Mouse (Mus musculus) kidney, embryonic 15.5 days (tissue): ENCODE measurements at regions not wholly inside any gene's neighbourhood (a gene's known extent, or its start where the extent isn't known, plus 50 kb on each side); places are given as distances from the start of the nearest gene placed in this dataset.

Source experiments
- ATAC-seq: fragments of 200-750 bp; cut with Nextera tagmentation; replicated peaks from 2 replicates; pipeline ENCODE4 v1.8.0; 2017; ENCODE audit warnings: moderate TSS enrichment; ENCODE audit not compliant: low FRiP score
- H3K27ac ChIP-seq: fragments of 300-500 bp; sonication (generic); 2 replicates; pipeline ENCODE4 v1.5.1; 2015; ENCODE audit warnings: mild to moderate bottlenecking, inconsistent platforms
- H3K27me3 ChIP-seq: fragments of 300-500 bp; sonication (generic); 2 replicates; pipeline ENCODE4 v1.6.1; 2015; ENCODE audit warnings: inconsistent platforms
- H3K36me3 ChIP-seq: fragments of 300-500 bp; sonication (generic); 2 replicates; pipeline ENCODE4 v1.6.1; 2015; ENCODE audit warnings: inconsistent platforms
- H3K4me1 ChIP-seq: fragments of 300-500 bp; sonication (generic); 2 replicates; pipeline ENCODE4 v1.6.1; 2015; ENCODE audit warnings: inconsistent platforms
- H3K4me2 ChIP-seq: fragments of 300-500 bp; sonication (generic); 2 replicates; pipeline ENCODE4 v1.6.1; 2015; ENCODE audit warnings: moderate library complexity, mild to moderate bottlenecking, inconsistent platforms
- H3K4me3 ChIP-seq: fragments of 300-500 bp; sonication (generic); replicated peaks from 2 replicates; pipeline ENCODE4 v1.5.1; 2015; ENCODE audit warnings: mild to moderate bottlenecking, inconsistent platforms
- H3K9ac ChIP-seq: fragments of 300-500 bp; sonication (generic); 2 replicates; pipeline ENCODE4 v1.6.1; 2015; ENCODE audit warnings: mild to moderate bottlenecking, inconsistent platforms
- H3K9me3 ChIP-seq: fragments of 300-500 bp; sonication (generic); replicated peaks from 2 replicates; pipeline ENCODE4 v1.6.1; 2016; ENCODE audit warnings: inconsistent platforms
- WGBS: fragments of 180-500 bp; shearing (Covaris S2); methylation state at CpG from one replicate; pipeline ENCODE4 v1.1.7; 2015; ENCODE audit warnings: mixed read lengths; 5-methylcytosine and 5-hydroxymethylcytosine counted together

DNA sequence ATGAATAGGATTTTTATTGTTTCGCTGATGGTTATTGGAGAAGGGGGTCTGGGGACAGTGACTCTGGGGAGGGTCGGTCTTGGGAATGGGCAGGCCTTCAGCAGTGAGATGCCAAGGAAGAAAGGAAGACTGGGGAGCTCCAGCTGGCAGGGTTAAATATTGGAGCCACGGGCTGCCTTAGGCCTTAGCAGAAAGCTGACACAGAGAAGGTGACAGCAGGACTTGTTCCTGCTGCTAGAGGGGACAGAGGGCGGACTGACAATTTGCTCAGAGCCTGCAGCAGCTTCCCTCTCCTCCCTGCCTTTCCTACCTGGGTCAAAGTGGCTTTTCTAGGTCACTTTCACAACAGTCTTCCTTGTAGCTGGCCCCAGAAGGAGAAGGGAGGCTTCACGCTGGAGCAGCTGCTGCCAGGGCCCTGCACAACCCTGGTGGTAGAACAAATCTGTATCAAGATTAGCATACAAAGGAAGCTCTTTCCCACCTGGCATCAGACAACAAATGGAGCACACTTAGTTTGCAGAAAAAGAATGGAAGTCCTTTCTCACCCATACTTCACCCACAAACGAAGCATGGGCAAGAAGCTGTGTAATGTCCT, 130.2 kb downstream of the Gadd45g start:
- peaks cover 46% of the 10 kb centered on the region for H3K4me1 ChIP-seq
- WGBS, result 63% methylated on average over 6 of the region's 6 CpGs
- H3K9me3 ChIP-seq, result no peaks in the 10 kb centered on the region; the same call in 1 of the 2 replicates
- ATAC-seq, result no peak
- no peak overlapping the region for H3K9ac ChIP-seq
- H3K27ac ChIP-seq, result peak overlapping the region; percentile 84
- no peak overlapping the region for H3K4me2 ChIP-seq
- H3K36me3 ChIP-seq, result no peaks in the 10 kb centered on the region
- H3K4me3 ChIP-seq, result no peak overlapping the region
- H3K27me3 ChIP-seq, result no peaks in the 10 kb centered on the region

DNA sequence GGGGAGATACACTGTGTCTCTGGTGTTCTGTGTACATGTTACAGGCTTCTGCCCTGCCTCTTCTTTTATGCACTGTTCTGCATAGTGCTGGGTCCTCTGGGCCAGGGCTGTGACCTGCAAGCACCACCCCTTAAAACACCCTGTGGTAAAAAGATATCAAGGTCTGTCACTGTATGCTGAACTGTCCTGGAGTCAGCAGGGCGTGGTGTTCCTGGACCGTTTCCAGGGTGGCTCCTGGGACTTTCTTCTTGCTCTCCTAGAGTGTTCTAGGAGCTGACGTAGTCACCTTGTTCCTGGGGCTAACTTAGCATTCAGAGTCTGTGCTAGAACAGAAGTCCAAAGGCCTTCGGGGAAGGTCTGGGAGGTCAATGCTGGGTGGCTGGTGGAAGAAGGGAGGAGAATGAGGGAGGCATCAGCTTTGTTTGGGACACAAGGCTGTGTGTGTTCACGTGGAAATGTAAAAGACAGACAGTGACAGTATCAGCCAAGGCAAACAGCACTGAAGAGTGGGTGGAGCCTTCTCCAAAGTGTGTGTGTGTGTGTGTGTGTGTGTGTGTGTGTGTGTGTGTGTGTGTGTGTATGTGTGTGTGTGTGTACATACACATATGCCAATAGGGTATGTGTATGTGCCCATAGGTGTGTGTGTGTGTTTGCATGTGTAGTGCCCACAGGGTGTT, 133.0 kb downstream of the Gadd45g start:
- 65% methylated on average over 5 of the region's 5 CpGs for WGBS
- H3K9ac ChIP-seq, result no peak overlapping the region
- no peaks in the 10 kb centered on the region; the same call in 1 of the 2 replicates for H3K9me3 ChIP-seq
- H3K4me3 ChIP-seq, result no peak overlapping the region
- H3K27me3 ChIP-seq, result no peaks in the 10 kb centered on the region
- no peak overlapping the region for H3K27ac ChIP-seq
- no peaks in the 10 kb centered on the region for H3K36me3 ChIP-seq
- no peak overlapping the region for H3K4me2 ChIP-seq
- H3K4me1 ChIP-seq, result peaks cover 27% of the 10 kb centered on the region
- ATAC-seq, result no peak

DNA sequence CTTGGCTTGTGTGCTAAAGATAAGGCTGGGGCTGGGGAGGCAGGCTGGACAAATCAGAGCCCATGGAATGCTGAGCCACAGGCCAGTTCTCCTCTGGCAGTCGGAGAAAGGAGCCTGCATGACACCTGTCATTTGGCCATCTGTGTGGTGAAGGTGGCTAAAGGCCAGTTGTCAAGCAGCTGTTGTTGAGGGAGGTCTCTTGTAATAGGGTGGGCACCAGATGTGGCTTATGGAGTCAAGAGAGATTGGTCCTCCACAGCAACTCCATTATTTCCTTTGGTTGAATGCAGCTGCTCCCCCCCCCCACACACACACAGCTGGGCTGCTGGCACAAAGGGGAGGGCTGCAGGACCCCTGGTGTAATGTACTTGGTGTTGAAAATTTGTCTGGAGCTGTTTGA, 133.9 kb downstream of the Gadd45g start:
- Histone ChIP-seq H3K36me3 (no peaks in the 10 kb centered on the region), H3K4me2 (no peak overlapping the region), H3K9ac (no peak overlapping the region), H3K4me3 (no peak overlapping the region), H3K27ac (no peak overlapping the region), H3K27me3 (no peaks in the 10 kb centered on the region), H3K9me3 (no peaks in the 10 kb centered on the region; the same call in 1 of the 2 replicates), H3K4me1 (peaks cover 18% of the 10 kb centered on the region)
- ATAC-seq, result no peak
- WGBS, result 50% methylated on average over 1 of the region's 1 CpGs

DNA sequence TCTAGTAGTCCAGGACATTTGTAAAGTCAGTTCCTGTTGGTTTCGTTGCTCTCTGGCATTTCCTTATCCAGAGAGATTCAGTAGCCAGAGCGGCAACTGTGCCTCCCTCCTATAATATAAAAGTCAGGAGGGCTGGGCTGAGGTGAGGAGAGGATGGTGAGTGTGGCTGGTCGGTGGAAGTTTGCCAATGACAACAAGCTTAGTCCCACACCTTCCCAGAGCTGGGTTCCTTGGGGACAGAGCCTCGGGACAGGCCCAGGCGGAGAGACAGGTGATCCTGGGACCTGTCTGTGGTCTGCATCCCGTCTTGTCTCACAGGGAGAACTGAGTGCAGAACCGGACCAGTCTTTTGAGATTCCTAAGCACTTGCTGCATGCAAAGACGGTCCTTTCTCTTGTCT, 136.5 kb downstream of the Gadd45g start:
- Histone ChIP-seq H3K9me3 (no peaks in the 10 kb centered on the region), H3K4me3 (no peak overlapping the region), H3K36me3 (no peaks in the 10 kb centered on the region), H3K27ac (no peak overlapping the region), H3K4me2 (no peak overlapping the region), H3K27me3 (no peaks in the 10 kb centered on the region), H3K4me1 (no peaks in the 10 kb centered on the region), H3K9ac (no peak overlapping the region)
- WGBS, result 75% methylated on average over 8 of the region's 8 CpGs
- ATAC-seq, result no peak

DNA sequence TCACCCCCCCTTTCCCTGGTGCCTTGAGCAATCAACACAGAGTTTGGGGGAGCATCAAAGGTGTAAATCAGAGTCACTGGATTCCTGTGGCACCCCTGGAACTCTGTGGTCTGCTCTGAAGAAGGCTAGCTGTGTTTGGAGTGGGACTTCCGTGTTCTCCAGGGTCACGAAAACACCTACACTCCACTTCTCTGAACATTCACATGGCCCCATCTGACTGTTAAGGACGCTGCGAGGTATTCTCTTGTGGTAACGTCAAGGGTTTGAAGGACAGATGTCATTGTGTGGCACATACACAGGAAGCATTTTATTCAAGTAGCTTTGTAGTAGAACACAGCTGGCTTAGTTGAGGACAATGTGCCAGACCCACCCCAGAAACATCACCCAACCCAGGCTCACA, 137.1 kb downstream of the Gadd45g start:
- no peaks in the 10 kb centered on the region for H3K27me3 ChIP-seq
- no peak overlapping the region for H3K9ac ChIP-seq
- WGBS, result 90% methylated on average over 5 of the region's 5 CpGs
- no peak overlapping the region for H3K27ac ChIP-seq
- no peak overlapping the region for H3K4me3 ChIP-seq
- ATAC-seq, result no peak
- H3K4me1 ChIP-seq, result no peaks in the 10 kb centered on the region
- no peaks in the 10 kb centered on the region for H3K36me3 ChIP-seq
- H3K9me3 ChIP-seq, result no peaks in the 10 kb centered on the region
- H3K4me2 ChIP-seq, result no peak overlapping the region

DNA sequence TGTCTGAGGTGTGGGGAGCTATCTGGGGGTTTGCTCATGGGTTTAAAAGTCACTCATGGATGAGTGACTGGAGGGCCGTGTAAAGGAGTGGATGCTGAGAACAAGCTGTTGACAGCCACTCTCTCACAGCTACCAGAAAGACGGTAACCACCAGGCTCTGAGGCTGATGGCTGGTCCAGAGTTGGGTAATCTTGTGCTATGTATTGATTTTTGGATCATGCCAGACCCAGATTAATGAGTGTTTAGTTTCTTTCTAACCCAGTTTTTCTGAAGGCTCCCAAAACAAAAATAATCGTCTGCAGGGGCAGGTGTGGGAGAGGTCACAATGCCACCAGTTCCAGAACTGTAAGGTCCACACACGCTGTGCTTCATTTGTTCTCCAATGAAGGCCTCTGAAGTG, 144.9 kb downstream of the Gadd45g start:
- Histone ChIP-seq H3K27ac (no peak overlapping the region), H3K4me1 (no peaks in the 10 kb centered on the region), H3K36me3 (no peaks in the 10 kb centered on the region), H3K27me3 (no peaks in the 10 kb centered on the region), H3K9ac (no peak overlapping the region), H3K4me2 (no peak overlapping the region), H3K4me3 (no peak overlapping the region), H3K9me3 (no peaks in the 10 kb centered on the region)
- 74% methylated on average over 4 of the region's 4 CpGs for WGBS
- ATAC-seq, result no peak

DNA sequence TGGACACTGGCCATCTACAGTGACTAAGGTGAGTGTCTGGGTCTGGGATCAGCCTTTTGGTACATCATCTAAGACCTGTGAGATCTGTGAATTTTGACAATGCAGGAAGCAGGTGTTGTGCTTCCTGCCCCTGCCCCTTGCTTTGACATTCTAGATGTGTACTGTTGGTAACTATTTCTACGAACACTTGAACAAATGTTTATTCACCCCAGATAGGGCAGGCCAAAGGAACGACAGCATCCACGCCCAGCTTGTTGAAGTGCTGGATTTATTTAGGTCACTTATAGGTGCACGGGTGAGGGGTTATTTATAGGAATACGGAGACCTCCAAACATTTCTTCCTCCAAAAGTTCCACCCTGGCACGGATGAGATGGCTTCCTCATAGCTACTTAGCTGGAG, 146.4 kb downstream of the Gadd45g start:
- Histone ChIP-seq H3K4me1 (no peaks in the 10 kb centered on the region), H3K36me3 (no peaks in the 10 kb centered on the region), H3K4me2 (no peak overlapping the region), H3K27me3 (no peaks in the 10 kb centered on the region), H3K9ac (no peak overlapping the region), H3K4me3 (no peak overlapping the region), H3K9me3 (no peaks in the 10 kb centered on the region), H3K27ac (no peak overlapping the region)
- WGBS, result 54% methylated on average over 6 of the region's 6 CpGs
- ATAC-seq, result no peak

DNA sequence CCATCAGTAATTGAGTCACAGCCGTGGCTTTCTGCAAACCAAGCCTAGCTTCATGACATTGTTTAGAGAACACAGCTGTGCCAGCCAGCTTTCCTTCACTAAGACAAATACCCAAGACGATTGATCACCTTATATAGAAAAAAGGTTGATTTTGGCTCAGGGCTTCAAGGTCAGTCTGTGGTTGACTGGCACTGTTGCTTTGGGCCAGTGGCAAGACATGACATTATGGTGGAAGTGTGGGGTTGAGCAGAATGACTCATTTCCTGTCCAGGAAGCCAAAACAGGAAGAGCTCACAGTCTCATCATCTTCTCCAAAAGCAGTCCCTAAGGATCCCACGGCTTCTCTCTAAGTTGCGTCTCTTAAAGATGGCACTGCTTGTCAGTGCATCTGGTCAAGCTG, 149.7 kb downstream of the Gadd45g start:
- Histone ChIP-seq H3K36me3 (no peaks in the 10 kb centered on the region), H3K9ac (no peak overlapping the region), H3K27ac (no peak overlapping the region), H3K27me3 (no peaks in the 10 kb centered on the region), H3K4me2 (no peak overlapping the region), H3K4me1 (no peaks in the 10 kb centered on the region), H3K4me3 (no peak overlapping the region), H3K9me3 (no peaks in the 10 kb centered on the region)
- WGBS, result 74% methylated on average over 4 of the region's 4 CpGs
- ATAC-seq, result no peak

DNA sequence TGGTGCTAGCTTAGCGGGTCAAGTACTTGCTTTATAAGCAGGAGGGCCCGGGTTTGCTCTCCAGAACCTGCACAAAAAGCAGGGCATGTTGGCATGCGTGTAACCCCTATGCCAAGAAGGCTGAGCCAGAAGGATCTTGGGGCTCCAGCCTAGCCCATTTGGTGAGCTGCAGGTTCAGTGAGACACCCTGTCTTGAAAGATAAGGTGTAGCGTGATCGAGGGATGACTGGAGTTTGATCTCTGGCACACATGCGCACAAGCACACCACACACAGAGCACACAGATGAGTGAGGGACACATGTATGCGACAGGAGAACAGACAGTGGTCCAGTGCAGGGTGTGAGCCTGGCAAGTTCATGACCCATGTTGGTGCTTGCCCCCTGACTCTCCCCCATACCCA, 152.1 kb downstream of the Gadd45g start:
- no peaks in the 10 kb centered on the region for H3K36me3 ChIP-seq
- no peaks in the 10 kb centered on the region for H3K9me3 ChIP-seq
- H3K4me3 ChIP-seq, result no peak overlapping the region
- no peak overlapping the region for H3K27ac ChIP-seq
- ATAC-seq, result no peak
- 90% methylated on average over 7 of the region's 7 CpGs for WGBS
- no peaks in the 10 kb centered on the region for H3K4me1 ChIP-seq
- no peaks in the 10 kb centered on the region for H3K27me3 ChIP-seq
- no peak overlapping the region for H3K9ac ChIP-seq
- H3K4me2 ChIP-seq, result no peak overlapping the region

DNA sequence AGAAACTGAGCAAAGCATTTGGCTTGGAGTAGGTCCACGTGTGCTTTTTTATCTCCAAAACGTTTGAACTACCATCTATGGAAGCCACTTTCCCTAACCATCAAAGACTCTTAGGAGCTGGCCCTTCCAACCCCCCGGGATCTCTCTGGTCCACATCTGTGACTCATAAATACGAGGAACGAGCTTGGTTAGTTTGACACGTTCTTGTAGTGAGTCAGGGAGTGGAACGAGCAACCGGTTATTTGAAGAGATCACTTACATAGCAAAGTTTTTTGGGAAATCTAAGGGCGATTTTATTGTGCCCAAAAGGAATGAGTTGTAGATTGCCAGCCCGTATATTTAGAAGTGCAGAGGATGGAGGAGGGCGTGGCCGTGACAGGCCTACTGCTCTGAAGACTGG, 155.3 kb downstream of the Gadd45g start:
- Histone ChIP-seq H3K27me3 (no peaks in the 10 kb centered on the region), H3K9me3 (no peaks in the 10 kb centered on the region), H3K9ac (no peak overlapping the region), H3K4me1 (no peaks in the 10 kb centered on the region), H3K36me3 (no peaks in the 10 kb centered on the region), H3K4me2 (no peak overlapping the region), H3K27ac (no peak overlapping the region), H3K4me3 (no peak overlapping the region)
- ATAC-seq, result no peak
- 31% methylated on average over 12 of the region's 12 CpGs for WGBS

DNA sequence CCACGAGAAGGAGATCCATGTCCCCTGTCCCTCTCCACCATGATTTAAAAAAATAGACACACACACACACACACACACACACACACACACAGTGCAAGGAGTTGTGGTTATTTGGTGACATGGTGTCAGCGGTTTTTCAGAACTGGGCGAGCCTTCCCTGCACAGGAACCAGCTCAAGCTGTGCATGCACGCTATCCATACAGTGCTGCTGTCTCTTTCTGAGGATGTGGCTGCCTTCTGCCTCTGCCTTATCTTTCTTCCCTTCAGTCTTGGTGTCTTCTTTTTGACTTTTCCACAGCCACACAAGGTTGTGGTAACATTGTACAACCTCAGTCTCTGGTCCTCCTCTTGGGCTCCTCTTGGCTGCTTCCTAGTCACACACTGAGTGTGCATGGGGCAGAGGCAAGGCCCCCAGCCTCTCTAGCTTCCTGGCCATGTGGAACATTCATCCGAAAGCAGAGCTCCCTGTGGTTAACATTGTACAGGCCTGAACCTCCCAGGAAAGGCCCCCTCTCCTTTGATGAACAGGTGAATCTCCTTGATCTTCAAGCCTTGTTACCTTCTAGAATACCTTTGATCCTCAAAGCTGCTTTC, 157.6 kb downstream of the Gadd45g start:
- Histone ChIP-seq H3K9ac (no peak overlapping the region), H3K27ac (no peak overlapping the region), H3K4me2 (no peak overlapping the region), H3K4me3 (no peak overlapping the region), H3K27me3 (no peaks in the 10 kb centered on the region), H3K4me1 (no peaks in the 10 kb centered on the region), H3K36me3 (no peaks in the 10 kb centered on the region), H3K9me3 (no peaks in the 10 kb centered on the region)
- no peak for ATAC-seq
- WGBS, result 89% methylated on average over 5 of the region's 5 CpGs

DNA sequence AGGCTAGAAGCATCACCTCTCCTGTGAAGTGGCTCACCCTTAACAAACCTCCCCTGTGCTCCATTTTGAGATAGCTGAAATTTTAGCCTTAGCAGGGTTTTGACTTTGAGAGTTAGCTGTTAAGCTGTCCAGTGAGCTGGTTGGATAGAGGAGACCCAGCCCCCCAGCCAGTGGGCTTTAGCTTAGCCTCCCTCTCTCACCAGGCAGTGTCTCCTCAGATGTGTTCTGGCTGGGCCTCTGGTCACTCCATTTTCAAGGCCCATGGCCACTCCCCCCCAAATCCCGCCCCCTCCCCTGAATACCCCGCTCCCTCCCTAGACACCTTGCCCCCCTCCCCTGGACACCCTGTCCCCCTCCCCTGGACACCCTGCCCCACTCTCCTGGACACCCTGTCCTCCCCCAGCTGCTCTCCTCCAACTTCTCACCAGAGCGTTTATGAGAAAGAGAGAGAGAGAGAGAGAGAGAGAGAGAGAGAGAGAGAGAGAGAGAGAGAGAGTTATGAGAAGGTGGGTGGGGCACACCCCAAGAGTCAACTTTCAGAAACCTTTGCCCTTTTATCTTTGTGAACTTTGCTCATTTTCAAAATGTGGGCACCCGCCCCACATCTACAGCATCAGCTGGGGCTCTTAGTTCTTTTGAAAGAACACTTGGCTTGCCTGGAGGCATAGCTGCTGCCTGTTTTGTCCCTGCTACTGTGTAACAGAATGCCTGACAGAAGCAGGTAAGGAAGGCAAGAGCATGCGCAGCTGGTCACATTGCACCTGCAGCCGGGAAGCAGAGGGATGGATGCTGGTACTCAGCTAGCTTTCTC, 161.3 kb downstream of the Gadd45g start:
- no peaks in the 10 kb centered on the region for H3K27me3 ChIP-seq
- H3K4me3 ChIP-seq, result no peak overlapping the region
- H3K4me1 ChIP-seq, result no peaks in the 10 kb centered on the region
- no peak overlapping the region for H3K9ac ChIP-seq
- WGBS, result 58% methylated on average over 6 of the region's 6 CpGs
- no peaks in the 10 kb centered on the region for H3K36me3 ChIP-seq
- ATAC-seq, result no peak
- H3K9me3 ChIP-seq, result no peaks in the 10 kb centered on the region
- no peak overlapping the region for H3K4me2 ChIP-seq
- no peak overlapping the region for H3K27ac ChIP-seq
